Mouse (Mus musculus) stomach, postnatal 0 days (tissue): ENCODE data around the gene Aurkb. TPM values are rescaled to one million over a fixed set of nuclear protein-coding genes. Genes with fewer than 3 reads are reported as not detected.

Experiments
- ATAC-seq: fragments of 200-750 bp; cut with Nextera tagmentation; 2 replicates; pipeline ENCODE4 v1.8.0; 2017; ENCODE audit not compliant: low FRiP score, low TSS enrichment
- DNase-seq: peaks from one replicate; pipeline ENCODE4 v3.0.0-alpha.2; 2016; ENCODE audit warnings: low spot score
- H3K27ac ChIP-seq: fragments of 300-500 bp; sonication (generic); replicated peaks from 2 replicates; pipeline ENCODE4 v1.5.1; 2014; ENCODE audit warnings: mild to moderate bottlenecking, control low read depth
- H3K27me3 ChIP-seq: fragments of 300-500 bp; sonication (generic); 2 replicates; pipeline ENCODE4 v1.6.1; 2014; ENCODE audit warnings: low read length; ENCODE audit not compliant: control insufficient read depth, insufficient read depth
- H3K36me3 ChIP-seq: fragments of 300-500 bp; sonication (generic); 2 replicates; pipeline ENCODE4 v1.6.1; 2014; ENCODE audit warnings: low read length, mixed read lengths; ENCODE audit not compliant: control insufficient read depth, insufficient read depth
- H3K4me1 ChIP-seq: fragments of 300-500 bp; sonication (generic); replicated peaks from 2 replicates; pipeline ENCODE4 v1.6.1; 2014; ENCODE audit warnings: antibody characterized with exemption; ENCODE audit not compliant: control insufficient read depth, insufficient read depth
- H3K4me2 ChIP-seq: fragments of 300-500 bp; sonication (generic); replicated peaks from 2 replicates; pipeline ENCODE4 v1.6.1; 2014; ENCODE audit warnings: low read depth, mild to moderate bottlenecking, control low read depth, moderate library complexity
- H3K4me3 ChIP-seq: fragments of 300-500 bp; sonication (generic); 2 replicates; pipeline ENCODE4 v1.5.1; 2014; ENCODE audit warnings: low read depth, low read length, control low read depth
- H3K9ac ChIP-seq: fragments of 300-500 bp; sonication (generic); 2 replicates; pipeline ENCODE4 v1.6.1; 2014; ENCODE audit warnings: mild to moderate bottlenecking, low read length, control low read depth, mixed read lengths
- H3K9me3 ChIP-seq: fragments of 300-500 bp; sonication (generic); 2 replicates; pipeline ENCODE4 v1.6.1; 2016; ENCODE audit warnings: low read length; ENCODE audit not compliant: control insufficient read depth
- CTCF ChIP-seq: IDR thresholded peaks from 2 replicates; pipeline ENCODE4 v1.5.1; 2016; ENCODE audit warnings: antibody characterized with exemption, low read depth, mild to moderate bottlenecking, moderate library complexity
- EP300 ChIP-seq: optimal IDR thresholded peaks from 2 replicates; pipeline ENCODE3; 2016; ENCODE audit warnings: antibody characterized with exemption
- WGBS: fragments of 180-500 bp; shearing (Covaris S2); extraction: QIAGEN DNeasy Blood & Tissue Kit; methylation state at CpG from one replicate; pipeline ENCODE4 v1.1.7; 2014; 5-methylcytosine and 5-hydroxymethylcytosine counted together
- polyA plus RNA-seq: library from polyadenylated mRNA; unstranded; fragments of >200 nt; fragmentation: Nextera tagmentation; extraction: Ambion mirVana; gene quantifications from 2 replicates; pipeline ENCODE4 v1.2.1, GENCODE M21; 2015

Aurkb gene
- polyA plus RNA-seq, 1 experiment from 2014 or later = 34.0 TPM

GRCm38 (mm10) chr11:69052824-69053421 lies 7.5 kb downstream of the Aurkb start:
- ATAC-seq (no peak), DNase-seq (no peak)
- TF ChIP-seq EP300 (no peak), CTCF (no peak)
- Histone ChIP-seq H3K9ac (no peak overlapping the region), H3K27me3 (no peaks in the 10 kb centered on the region), H3K36me3 (no peaks in the 10 kb centered on the region), H3K4me2 (no peak overlapping the region), H3K4me1 (no peaks in the 10 kb centered on the region), H3K9me3 (no peaks in the 10 kb centered on the region), H3K27ac (no peak overlapping the region), H3K4me3 (no peak overlapping the region)
- WGBS = 89% methylated on average over 2 of the region's 2 CpGs

- ATAC-seq (peak; percentile 88), DNase-seq (peak; percentile 67)
- 42% methylated on average over 3 of the region's 3 CpGs for WGBS
- H3K9ac ChIP-seq = no peak overlapping the region
- no peaks in the 10 kb centered on the region for H3K27me3 ChIP-seq
- no peaks in the 10 kb centered on the region for H3K36me3 ChIP-seq
- H3K4me3 ChIP-seq = no peak overlapping the region
- H3K9me3 ChIP-seq = no peaks in the 10 kb centered on the region
- H3K4me2 ChIP-seq = no peak overlapping the region
- no peaks in the 10 kb centered on the region for H3K4me1 ChIP-seq
- TF ChIP-seq CTCF = no peak
- no peak for TF ChIP-seq EP300
- H3K27ac ChIP-seq = no peak overlapping the region
Measured at GRCm38 (mm10) chr11:69053848-69054247, 8.4 kb downstream of the Aurkb start.

GRCm38 (mm10) chr11:69058265-69058664 lies 12.8 kb downstream of the Aurkb start:
- Histone ChIP-seq H3K27me3 (no peaks in the 10 kb centered on the region), H3K4me3 (peak overlapping the region; percentile 97), H3K9ac (peak overlapping the region; percentile 71; the same call in 1 of the 2 replicates), H3K9me3 (no peaks in the 10 kb centered on the region), H3K4me2 (peak overlapping the region; percentile 67), H3K36me3 (no peaks in the 10 kb centered on the region), H3K27ac (peak overlapping the region; percentile 90; the same call in 1 of the 2 replicates), H3K4me1 (peaks cover 2% of the 10 kb centered on the region; the same call in 1 of the 2 replicates)
- WGBS = 58% methylated on average over 2 of the region's 2 CpGs
- ATAC-seq (no peak), DNase-seq (no peak)
- no peak for TF ChIP-seq EP300
- no peak for TF ChIP-seq CTCF

GRCm38 (mm10) chr11:69058729-69059356 lies 13.4 kb downstream of the Aurkb start:
- Histone ChIP-seq H3K27ac (peak overlapping the region; percentile 90), H3K27me3 (no peaks in the 10 kb centered on the region), H3K36me3 (no peaks in the 10 kb centered on the region), H3K9me3 (no peaks in the 10 kb centered on the region), H3K4me2 (peak overlapping the region; percentile 67), H3K4me1 (peaks cover 2% of the 10 kb centered on the region; the same call in 1 of the 2 replicates), H3K4me3 (peak overlapping the region; percentile 97), H3K9ac (peak overlapping the region; percentile 71)
- 1% methylated on average over 19 of the region's 19 CpGs for whole genome bisulfite sequencing
- peak; percentile 7 for ATAC-seq
- TF ChIP-seq CTCF = no peak
- TF ChIP-seq EP300 = no peak
- no peak for DNase-seq

GRCm38 (mm10) chr11:69059357-69059974 lies 14.0 kb downstream of the Aurkb start, which contains the start of gene Borcs6:
Borcs6 (plus strand) TSS chr11:69059717.
- peak within 1 kb of the TSS; percentile 98 for H3K27ac ChIP-seq
- TF ChIP-seq EP300 (peak; percentile 28), CTCF (no peak)
- H3K9ac ChIP-seq = peak within 1 kb of the TSS; percentile 95
- peak; percentile 95 for DNase-seq
- H3K9me3 ChIP-seq = no peaks in the 10 kb centered on the region
- ATAC-seq = peak; percentile 94
- under 1% methylated on average over 64 of the region's 64 CpGs for WGBS
- peak within 1 kb of the TSS; percentile 97 for H3K4me3 ChIP-seq
- H3K36me3 ChIP-seq = no peaks in the 10 kb centered on the region
- peak within 1 kb of the TSS; percentile 85 for H3K4me2 ChIP-seq
- peaks cover 2% of the 10 kb centered on the region; the same call in 1 of the 2 replicates for H3K4me1 ChIP-seq
- H3K27me3 ChIP-seq = no peaks in the 10 kb centered on the region
